Mouse (Mus musculus) CH12.LX (cell line): ENCODE measurements around the gene Rprd1b. TPM values are rescaled to one million over a fixed set of nuclear protein-coding genes. Genes with fewer than 3 reads are reported as not detected.

ENCODE experiments used
- DNase-seq: peaks from one replicate; pipeline ENCODE4 v3.0.0-alpha.2; 2013; ENCODE audit errors: extremely low read depth
- H3K27ac ChIP-seq: 2 replicates; pipeline ENCODE4 v1.5.1; 2012; ENCODE audit warnings: low read depth, mild to moderate bottlenecking, control low read depth, moderate library complexity; ENCODE audit not compliant: insufficient read depth
- H3K27me3 ChIP-seq: replicated peaks from 2 replicates; pipeline ENCODE3; 2012; ENCODE audit warnings: inconsistent platforms
- H3K36me3 ChIP-seq, 2 experiments: replicated peaks in 1 of 2; 2 replicates each; pipeline versions ENCODE3 to v1.6.1; 2012; ENCODE audit warnings: inconsistent platforms in 1 of 2, low read length in 1 of 2, mild to moderate bottlenecking in 1 of 2, mixed read lengths in 1 of 2, moderate library complexity in 1 of 2; ENCODE audit not compliant: control insufficient read depth in 1 of 2, insufficient read depth in 1 of 2
- H3K4me1 ChIP-seq, 2 experiments: 2 replicates each; pipeline ENCODE4 v1.6.1; 2012; ENCODE audit warnings: inconsistent platforms in 1 of 2, moderate library complexity in 1 of 2; ENCODE audit not compliant: insufficient read depth in 2 of 2, control insufficient read depth in 1 of 2
- H3K4me2 ChIP-seq: 2 replicates; pipeline ENCODE4 v1.6.1; 2012; ENCODE audit warnings: low read depth, mild to moderate bottlenecking, control low read depth; ENCODE audit not compliant: poor library complexity, insufficient read depth, severe bottlenecking
- H3K4me3 ChIP-seq, 3 experiments: fragments of 150-350 bp in 1 of 3; sonication (generic) in 1 of 3; replicated peaks in 1 of 3; 2 replicates each; pipeline versions ENCODE3 to v1.5.1; 2011 to 2012; ENCODE audit warnings: low read depth in 2 of 3, low read length in 2 of 3, mild to moderate bottlenecking in 2 of 3, moderate library complexity in 2 of 3, control low read depth in 1 of 3, improper control_type of control experiment in 1 of 3, inconsistent platforms in 1 of 3, mixed read lengths in 1 of 3; ENCODE audit not compliant: poor library complexity in 1 of 3
- H3K79me2 ChIP-seq: replicated peaks from 2 replicates; pipeline ENCODE4 v1.6.1; 2012; ENCODE audit warnings: mild to moderate bottlenecking, moderate library complexity; ENCODE audit not compliant: control insufficient read depth, poor library complexity, insufficient read depth, severe bottlenecking; ENCODE audit errors: extremely low read depth
- H3K9ac ChIP-seq: 2 replicates; pipeline ENCODE4 v1.6.1; 2012; ENCODE audit warnings: low read depth, mild to moderate bottlenecking, control low read depth, moderate library complexity; ENCODE audit not compliant: insufficient read depth
- H3K9me3 ChIP-seq: replicated peaks from 2 replicates; pipeline ENCODE3; 2012; ENCODE audit warnings: low read length, inconsistent platforms, mixed read lengths
- BHLHE40 ChIP-seq: IDR thresholded peaks from 2 replicates; pipeline ENCODE4 v1.6.1; 2011; ENCODE audit warnings: mild to moderate bottlenecking, low read depth, low read length, improper control_type of control experiment
- CHD1 ChIP-seq: IDR thresholded peaks from 2 replicates; pipeline ENCODE4 v1.6.1; 2012; ENCODE audit warnings: low read depth, low read length, improper control_type of control experiment, inconsistent platforms
- CHD2 ChIP-seq: IDR thresholded peaks from 2 replicates; pipeline ENCODE4 v1.6.1; 2011; ENCODE audit warnings: low read length, improper control_type of control experiment
- CTCF ChIP-seq, 2 experiments: IDR thresholded peaks in 1 of 2; conservative IDR thresholded peaks in 1 of 2; 2 replicates each; pipeline ENCODE4 v1.5.1; 2011 to 2012; ENCODE audit warnings: low read depth in 2 of 2, low read length in 2 of 2, improper control_type of control experiment in 1 of 2, inconsistent platforms in 1 of 2, mild to moderate bottlenecking in 1 of 2, moderate library complexity in 1 of 2
- E2F4 ChIP-seq: IDR thresholded peaks from 2 replicates; pipeline ENCODE4 v1.6.1; 2011; ENCODE audit warnings: low read depth, low read length, improper control_type of control experiment; ENCODE audit not compliant: insufficient replicate concordance
- ELF1 ChIP-seq: IDR thresholded peaks from 2 replicates; pipeline ENCODE4 v1.6.1; 2014; ENCODE audit warnings: low read depth, mild to moderate bottlenecking, inconsistent platforms, low read length, improper control_type of control experiment
- EP300 ChIP-seq: IDR thresholded peaks from 2 replicates; pipeline ENCODE4 v1.6.1; 2011; ENCODE audit warnings: low read length, improper control_type of control experiment
- ETS1 ChIP-seq: conservative IDR thresholded peaks from 2 replicates; pipeline ENCODE4 v1.6.1; 2012; ENCODE audit warnings: low read depth, mild to moderate bottlenecking, inconsistent platforms, low read length, improper control_type of control experiment, moderate library complexity
- GABPA ChIP-seq: IDR thresholded peaks from 2 replicates; pipeline ENCODE4 v1.6.1; 2012; ENCODE audit warnings: low read depth, low read length, improper control_type of control experiment, inconsistent platforms; ENCODE audit not compliant: insufficient replicate concordance
- HCFC1 ChIP-seq: IDR thresholded peaks from 2 replicates; pipeline ENCODE4 v1.6.1; 2012; ENCODE audit warnings: low read depth, mild to moderate bottlenecking, inconsistent platforms, low read length, improper control_type of control experiment
- IRF4 ChIP-seq: IDR thresholded peaks from 2 replicates; pipeline ENCODE4 v1.6.1; 2014; ENCODE audit warnings: low read depth, mild to moderate bottlenecking, inconsistent platforms, low read length, improper control_type of control experiment
- JUN ChIP-seq: IDR thresholded peaks from 2 replicates; pipeline ENCODE4 v1.6.1; 2011; ENCODE audit warnings: low read depth, mild to moderate bottlenecking, low read length, improper control_type of control experiment, moderate library complexity; ENCODE audit not compliant: insufficient read depth
- JUND ChIP-seq: conservative IDR thresholded peaks from 2 replicates; pipeline ENCODE4 v1.6.1; 2011; ENCODE audit warnings: low read depth, low read length, improper control_type of control experiment
- KAT2A ChIP-seq: IDR thresholded peaks from 2 replicates; pipeline ENCODE4 v1.6.1; 2012; ENCODE audit warnings: low read length, improper control_type of control experiment, inconsistent platforms; ENCODE audit not compliant: insufficient replicate concordance
- MAFK ChIP-seq: IDR thresholded peaks from 2 replicates; pipeline ENCODE4 v1.6.1; 2011; ENCODE audit warnings: low read length, improper control_type of control experiment; ENCODE audit not compliant: insufficient replicate concordance
- MAX ChIP-seq: IDR thresholded peaks from 2 replicates; pipeline ENCODE4 v1.6.1; 2011; ENCODE audit warnings: low read length, improper control_type of control experiment
- MAZ ChIP-seq: IDR thresholded peaks from 2 replicates; pipeline ENCODE4 v1.6.1; 2012; ENCODE audit warnings: low read depth, mild to moderate bottlenecking, inconsistent platforms, low read length, improper control_type of control experiment, moderate library complexity
- MEF2A ChIP-seq: IDR thresholded peaks from 2 replicates; pipeline ENCODE4 v1.6.1; 2014; ENCODE audit warnings: low read depth, mild to moderate bottlenecking, inconsistent platforms, low read length, improper control_type of control experiment, borderline replicate concordance
- MXI1 ChIP-seq: IDR thresholded peaks from 2 replicates; pipeline ENCODE4 v1.6.1; 2011; ENCODE audit warnings: mild to moderate bottlenecking, low read depth, low read length, improper control_type of control experiment
- MYC ChIP-seq: IDR thresholded peaks from 2 replicates; pipeline ENCODE4 v1.6.1; 2011; ENCODE audit warnings: low read depth, mild to moderate bottlenecking, improper control_type of control experiment, low read length
- NELFE ChIP-seq: IDR thresholded peaks from 2 replicates; pipeline ENCODE4 v1.6.1; 2011; ENCODE audit warnings: low read depth, low read length, improper control_type of control experiment
- NRF1 ChIP-seq: IDR thresholded peaks from 2 replicates; pipeline ENCODE4 v1.6.1; 2014; ENCODE audit warnings: low read depth, mild to moderate bottlenecking, inconsistent platforms, low read length, improper control_type of control experiment, moderate library complexity
- PAX5 ChIP-seq: IDR thresholded peaks from 2 replicates; pipeline ENCODE4 v1.6.1; 2012; ENCODE audit warnings: low read length, inconsistent platforms, mixed read lengths
- POLR2A ChIP-seq: IDR thresholded peaks from 2 replicates; pipeline ENCODE4 v1.6.1; 2011; ENCODE audit warnings: low read depth, mild to moderate bottlenecking, improper control_type of control experiment, low read length
- POLR2AphosphoS2 ChIP-seq: IDR thresholded peaks from 2 replicates; pipeline ENCODE4 v1.6.1; 2011; ENCODE audit warnings: low read depth, low read length, improper control_type of control experiment
- RAD21 ChIP-seq: IDR thresholded peaks from 2 replicates; pipeline ENCODE4 v1.6.1; 2011; ENCODE audit warnings: low read depth, mild to moderate bottlenecking, low read length, improper control_type of control experiment, moderate library complexity
- RCOR1 ChIP-seq: conservative IDR thresholded peaks from 2 replicates; pipeline ENCODE4 v1.6.1; 2012; ENCODE audit warnings: low read depth, mild to moderate bottlenecking, inconsistent platforms, low read length, improper control_type of control experiment
- SIN3A ChIP-seq: IDR thresholded peaks from 2 replicates; pipeline ENCODE4 v1.6.1; 2012; ENCODE audit warnings: low read length, improper control_type of control experiment, inconsistent platforms
- SMC3 ChIP-seq: IDR thresholded peaks from 2 replicates; pipeline ENCODE4 v1.6.1; 2011; ENCODE audit warnings: low read depth, low read length, improper control_type of control experiment
- TBP ChIP-seq: conservative IDR thresholded peaks from 2 replicates; pipeline ENCODE4 v1.6.1; 2011; ENCODE audit warnings: low read depth, low read length, improper control_type of control experiment
- TCF12 ChIP-seq: IDR thresholded peaks from 2 replicates; pipeline ENCODE4 v1.6.1; 2014; ENCODE audit warnings: low read depth, mild to moderate bottlenecking, inconsistent platforms, low read length, improper control_type of control experiment
- UBTF ChIP-seq: IDR thresholded peaks from 2 replicates; pipeline ENCODE4 v1.6.1; 2012; ENCODE audit warnings: low read depth, mild to moderate bottlenecking, inconsistent platforms, low read length, improper control_type of control experiment, moderate library complexity
- USF1 ChIP-seq: IDR thresholded peaks from 2 replicates; pipeline ENCODE4 v1.6.1; 2014; ENCODE audit warnings: low read depth, mild to moderate bottlenecking, inconsistent platforms, low read length, improper control_type of control experiment
- USF2 ChIP-seq: conservative IDR thresholded peaks from 2 replicates; pipeline ENCODE4 v1.6.1; 2011; ENCODE audit warnings: low read depth, low read length, improper control_type of control experiment
- ZC3H11A ChIP-seq: IDR thresholded peaks from 2 replicates; pipeline ENCODE4 v1.6.1; 2012; ENCODE audit warnings: low read depth, mild to moderate bottlenecking, inconsistent platforms, low read length, improper control_type of control experiment
- ZKSCAN1 ChIP-seq: IDR thresholded peaks from 2 replicates; pipeline ENCODE4 v1.6.1; 2012; ENCODE audit warnings: low read depth, inconsistent platforms, low read length, improper control_type of control experiment, borderline replicate concordance
- ZMIZ1 ChIP-seq: IDR thresholded peaks from 2 replicates; pipeline ENCODE4 v1.6.1; 2012; ENCODE audit warnings: low read depth, mild to moderate bottlenecking, inconsistent platforms, low read length, improper control_type of control experiment
- ZNF384 ChIP-seq: IDR thresholded peaks from 2 replicates; pipeline ENCODE4 v1.6.1; 2012; ENCODE audit warnings: low read depth, low read length, improper control_type of control experiment, inconsistent platforms
- dilution Hi-C: fragments of 300-500 bp; cut with MboI; formaldehyde crosslinking; loops from 2 replicates; pipeline ENCODE4 v1.14.3; 2020; ENCODE audit warnings: low sequenced_read_pairs; ENCODE audit not compliant: extremely low pct_unique_long_range_greater_than_20kb, extremely low pct_ligation_motif_present
- in situ Hi-C: fragments of 300-500 bp; cut with MboI; formaldehyde crosslinking; loops from 3 replicates; pipeline ENCODE4 v1.14.3; 2019; ENCODE audit warnings: low sequenced_read_pairs, low pct_ligation_motif_present, low pct_unique_long_range_greater_than_20kb, mixed read lengths
- polyA plus RNA-seq: library from polyadenylated mRNA; unstranded; fragments of >175 nt; gene quantifications from 2 replicates; pipeline ENCODE4 v1.2.1, GENCODE M21; 2012; ENCODE audit warnings: low read depth; ENCODE audit not compliant: insufficient read length
- total RNA-seq, 2 experiments: library from RNA; depleted of rRNA; stranded (reverse); fragments of 300-350 nt in 1 of 2; fragments of >200 nt in 1 of 2; gene quantifications; 2 replicates each; pipeline ENCODE4 v1.2.3; 2012 to 2014

Gene Rprd1b
- total and polyA plus RNA-seq, 3 experiments: 11.8 to 33.1 (median 16.4) TPM

DNA sequence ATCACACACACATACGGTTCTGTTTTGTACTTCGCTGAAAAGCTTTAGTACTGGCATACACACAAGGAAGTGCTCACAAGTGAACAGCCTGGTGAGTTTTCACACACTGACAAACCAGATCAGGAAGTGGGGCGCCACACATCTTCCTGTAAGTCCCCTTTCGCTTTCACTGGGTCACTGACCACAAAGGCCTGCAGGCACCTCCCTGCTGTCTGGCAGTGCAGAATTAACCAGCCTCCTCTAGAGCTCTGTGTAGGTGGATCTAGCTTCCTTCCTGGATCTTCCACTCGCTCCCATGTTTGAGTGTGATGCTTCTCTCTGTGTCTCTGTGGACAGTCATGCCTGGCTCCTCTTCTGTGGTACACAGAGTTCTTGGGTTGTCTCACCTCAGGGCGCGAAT is 138.3 kb downstream of the Rprd1b start:
- H3K9me3 ChIP-seq: peaks cover 3% of the 10 kb centered on the region
- in situ Hi-C loops (no loop called here), dilution Hi-C loops (no loop called here)
- peaks cover 25% of the 10 kb centered on the region for H3K27me3 ChIP-seq
- no peaks in the 10 kb centered on the region for H3K79me2 ChIP-seq
- no peak overlapping the region for H3K27ac ChIP-seq
- peak overlapping the region; percentile 62 for H3K4me2 ChIP-seq
- peak; percentile 84 for DNase-seq
- TF ChIP-seq GABPA: no peak
- peak; percentile 87 for TF ChIP-seq BHLHE40
- no peak for TF ChIP-seq NELFE
- TF ChIP-seq PAX5: no peak
- no peak for TF ChIP-seq NRF1
- TF ChIP-seq MYC: no peak; the same call in 1 of the 2 replicates
- TF ChIP-seq TBP: no peak
- no peak for TF ChIP-seq MAZ
- TF ChIP-seq MAX: peak; percentile 13; the same call in 1 of the 2 replicates
- TF ChIP-seq USF2: no peak
- no peak for TF ChIP-seq CHD1
- no peak for TF ChIP-seq USF1
- TF ChIP-seq POLR2A: no peak; the same call in 1 of the 2 replicates
- TF ChIP-seq ZNF384: no peak
- peak; percentile 55 for TF ChIP-seq MXI1
- TF ChIP-seq CTCF (conservative IDR thresholded peaks at IDR 0.05 in 1 of 2, IDR thresholded peaks at IDR 0.05 in 1 of 2; ENCODE audit: low read depth in 2 of 2, low read length in 2 of 2): no peak
- peak; percentile 83 for TF ChIP-seq IRF4
- no peak for TF ChIP-seq ZKSCAN1
- TF ChIP-seq JUND: no peak
- peak; percentile 88 for TF ChIP-seq ETS1
- TF ChIP-seq CHD2: peak; percentile 51; the same call in 1 of the 2 replicates
- TF ChIP-seq ZMIZ1: no peak
- TF ChIP-seq UBTF: no peak
- peak; percentile 89 for TF ChIP-seq ELF1
- peak; percentile 81 for TF ChIP-seq TCF12
- 0 out of 2 replicates have a peak, but pooled peaks have one; percentile 2 for TF ChIP-seq MEF2A
- TF ChIP-seq HCFC1: peak; percentile 33
- TF ChIP-seq POLR2AphosphoS2: no peak
- TF ChIP-seq SMC3: no peak; the same call in 1 of the 2 replicates
- TF ChIP-seq RCOR1: peak; percentile 58; the same call in 1 of the 2 replicates
- TF ChIP-seq ZC3H11A: no peak
- no peak for TF ChIP-seq KAT2A
- TF ChIP-seq RAD21: no peak; the same call in 1 of the 2 replicates
- TF ChIP-seq JUN: no peak
- 0 out of 2 replicates have a peak, but pooled peaks have one; percentile 1 for TF ChIP-seq E2F4
- TF ChIP-seq EP300: peak; percentile 84
- peak; percentile 66; the same call in 1 of the 2 replicates for TF ChIP-seq SIN3A
- TF ChIP-seq MAFK: peak; percentile 84
- H3K36me3 ChIP-seq: no peaks in the 10 kb centered on the region
- no peak overlapping the region for H3K9ac ChIP-seq
- peak overlapping the region; percentile 17 to 42 (median 17) for H3K4me3 ChIP-seq
- peaks cover 10 to 25% of the 10 kb centered on the region in 2 experiments for H3K4me1 ChIP-seq
